ENCODE assay signal across 1 mouse cellular context in the genomic region with DNA sequence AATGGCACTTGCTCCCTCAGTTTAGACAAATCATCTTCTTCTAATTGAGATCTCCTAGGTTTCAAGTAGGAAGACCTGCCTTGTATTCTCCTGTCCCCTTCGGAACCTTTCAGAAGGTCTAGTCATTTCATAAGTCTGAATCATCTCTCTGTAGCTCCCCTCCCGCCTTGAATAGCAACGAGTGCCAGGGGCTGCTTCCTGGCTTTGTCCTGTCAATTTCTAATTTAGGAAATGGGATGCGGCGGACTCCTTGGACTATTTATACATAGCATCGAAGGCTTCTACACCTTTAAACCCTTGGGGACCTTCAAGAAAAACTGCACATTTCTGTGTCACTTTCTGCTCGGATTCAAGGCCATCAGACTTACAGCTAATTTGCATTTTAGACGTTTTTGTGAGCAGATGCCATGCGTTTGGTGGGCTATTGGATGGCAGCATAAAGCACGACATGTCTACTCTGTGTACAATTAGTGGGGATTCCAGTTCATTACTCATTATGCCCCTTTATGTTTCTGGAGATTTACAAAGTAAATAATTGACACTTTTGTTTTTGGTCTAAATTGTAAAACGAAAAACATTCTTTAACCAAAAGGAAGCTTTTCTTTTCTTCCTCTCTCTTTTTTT.
A peak's percentile ranks its signal among the peaks of the same experiment; 100 is the strongest.
TF ChIP-seq lines count a peak whose summit lies in the region.

No protein-coding gene starts in this region.

TF ChIP-seq in CH12.LX, 34 proteins besides CTCF, POLR2A, EP300 and RAD21 (continued from another document):
- TF ChIP-seq ZMIZ1 (IDR thresholded peaks at IDR 0.05; ENCODE audit: low read depth, low read length) (peak; percentile 47; the same call in 1 of the 2 replicates), HCFC1 (IDR thresholded peaks at IDR 0.05; ENCODE audit: low read depth, low read length) (peak; percentile 25), MYC (IDR thresholded peaks at IDR 0.05; ENCODE audit: low read depth, low read length) (no peak; the same call in 1 of the 2 replicates), POLR2AphosphoS2 (IDR thresholded peaks at IDR 0.05; ENCODE audit: low read depth, low read length) (no peak), UBTF (IDR thresholded peaks at IDR 0.05; ENCODE audit: low read depth, low read length) (no peak), MXI1 (IDR thresholded peaks at IDR 0.05; ENCODE audit: low read depth, low read length) (peak; percentile 48), JUN (IDR thresholded peaks at IDR 0.05; ENCODE audit: insufficient read depth, low read depth, low read length) (peak; percentile 85), ZKSCAN1 (IDR thresholded peaks at IDR 0.05; ENCODE audit: borderline replicate concordance, low read depth, low read length) (no peak), CHD2 (IDR thresholded peaks at IDR 0.05; ENCODE audit: low read length) (peak; percentile 49; the same call in 1 of the 2 replicates), MAZ (IDR thresholded peaks at IDR 0.05; ENCODE audit: low read depth, low read length) (peak; percentile 83), ELF1 (IDR thresholded peaks at IDR 0.05; ENCODE audit: low read depth, low read length) (0 out of 2 replicates have a peak, but pooled peaks have one; percentile 39), PAX5 (IDR thresholded peaks at IDR 0.05; ENCODE audit: low read length) (no peak), USF2 (conservative IDR thresholded peaks at IDR 0.05; ENCODE audit: low read depth, low read length) (no peak), MAFK (IDR thresholded peaks at IDR 0.05; ENCODE audit: insufficient replicate concordance, low read length) (no peak), SIN3A (IDR thresholded peaks at IDR 0.05; ENCODE audit: low read length) (no peak), MAX (IDR thresholded peaks at IDR 0.05; ENCODE audit: low read length) (peak; percentile 79)
